Mouse (Mus musculus): ENCODE results near the gene Usp29. TPM values are rescaled to one million over a fixed set of nuclear protein-coding genes. Genes with fewer than 3 reads are reported as not detected.

The Usp29 gene
- polyA plus RNA-seq, 2 experiments, result 1.1 to 1.7 TPM

DNA sequence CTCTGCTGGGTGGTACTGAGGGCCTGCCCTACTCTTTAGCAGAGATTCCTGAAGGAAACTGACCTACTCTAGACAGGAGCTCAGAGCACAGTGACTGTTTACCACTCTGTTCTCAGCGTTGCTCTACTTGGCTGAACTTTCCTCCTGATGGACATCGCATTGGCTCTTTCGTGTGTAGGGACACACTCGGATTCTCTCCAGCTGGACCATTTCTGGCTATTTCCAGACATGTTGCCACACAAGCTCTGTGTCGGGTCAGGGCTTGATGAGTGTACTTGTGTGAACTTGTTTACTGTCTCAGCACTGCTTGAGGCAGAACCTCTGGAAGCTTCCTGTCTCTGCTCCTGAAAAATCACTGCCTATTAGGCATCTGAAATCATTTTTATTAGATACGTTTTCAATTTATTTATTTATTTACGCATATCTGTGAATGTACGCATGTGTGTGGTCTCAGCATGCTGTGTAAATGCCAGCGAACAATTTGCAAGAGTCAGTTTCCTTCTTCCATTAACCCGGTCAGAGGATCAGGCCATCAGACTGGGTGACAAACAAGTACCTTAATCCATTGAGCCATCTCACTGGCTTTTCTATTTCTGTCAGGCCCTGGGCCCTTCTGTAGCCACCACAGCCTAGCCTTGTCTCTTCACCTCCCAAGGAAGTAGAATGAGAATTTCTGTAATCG, 95.7 kb downstream of the Usp29 start:
- no peak overlapping the region for H3K27ac ChIP-seq
- DNase-seq (ENCODE audit: low read depth in 3 of 3, low spot score in 3 of 3), result no peak

GRCm38 (mm10) chr7:6829148-6829547, 98.8 kb downstream of the Usp29 start:
- no peak overlapping the region for H3K9ac ChIP-seq (replicated peaks)
- H3K9me3 ChIP-seq (ENCODE audit: control insufficient read depth, low read length), result no peaks in the 10 kb centered on the region
- no peak overlapping the region for H3K4me3 ChIP-seq (ENCODE audit: insufficient read depth in 1 of 2, low read depth in 2 of 2, low read length in 2 of 2)
- no peak overlapping the region for H3K27ac ChIP-seq
- DNase-seq (ENCODE audit: low read depth in 3 of 3, low spot score in 3 of 3) (no peak), ATAC-seq (ENCODE audit: insufficient read depth) (no peak)
- no peaks in the 10 kb centered on the region for H3K4me1 ChIP-seq (replicated peaks; ENCODE audit: control insufficient read depth in 2 of 2, insufficient read depth in 2 of 2, low read length in 1 of 2)
- no peaks in the 10 kb centered on the region for H3K27me3 ChIP-seq (ENCODE audit: control insufficient read depth, insufficient read depth, low read length)
- H3K4me2 ChIP-seq (ENCODE audit: low read depth), result no peak overlapping the region
- TF ChIP-seq EP300 (IDR thresholded peaks at IDR 0.05; ENCODE audit: low read depth), result no peak
- no peak for TF ChIP-seq CTCF (IDR thresholded peaks at IDR 0.05; ENCODE audit: low read depth)
- no peaks in the 10 kb centered on the region for H3K36me3 ChIP-seq (replicated peaks; ENCODE audit: control insufficient read depth, insufficient read depth, low read depth)
- WGBS (ENCODE audit: insufficient replicate concordance), result 22% methylated on average over 2 of the region's 2 CpGs

More for the DNA sequence above, 95.7 kb downstream of the Usp29 start:
- no peaks in the 10 kb centered on the region for H3K27me3 ChIP-seq (ENCODE audit: control insufficient read depth, insufficient read depth, low read length)
- WGBS (ENCODE audit: insufficient replicate concordance), result 69% methylated on average over 11 of the region's 11 CpGs
- H3K4me3 ChIP-seq (ENCODE audit: insufficient read depth in 1 of 2, low read depth in 2 of 2, low read length in 2 of 2), result no peak overlapping the region
- ATAC-seq (ENCODE audit: insufficient read depth), result no peak
- no peak overlapping the region for H3K4me2 ChIP-seq (ENCODE audit: low read depth)
- no peaks in the 10 kb centered on the region for H3K9me3 ChIP-seq (ENCODE audit: control insufficient read depth, low read length)
- no peaks in the 10 kb centered on the region for H3K36me3 ChIP-seq (replicated peaks; ENCODE audit: control insufficient read depth, insufficient read depth, low read depth)
- no peak overlapping the region for H3K9ac ChIP-seq (replicated peaks)
- 0 out of 4 replicates have a peak, but pooled peaks cover 0 to 1% of the 10 kb centered on the region in 2 experiments for H3K4me1 ChIP-seq (replicated peaks; ENCODE audit: control insufficient read depth in 2 of 2, insufficient read depth in 2 of 2, low read length in 1 of 2)
- TF ChIP-seq CTCF (IDR thresholded peaks at IDR 0.05; ENCODE audit: low read depth), result no peak
- no peak for TF ChIP-seq EP300 (IDR thresholded peaks at IDR 0.05; ENCODE audit: low read depth)

DNA sequence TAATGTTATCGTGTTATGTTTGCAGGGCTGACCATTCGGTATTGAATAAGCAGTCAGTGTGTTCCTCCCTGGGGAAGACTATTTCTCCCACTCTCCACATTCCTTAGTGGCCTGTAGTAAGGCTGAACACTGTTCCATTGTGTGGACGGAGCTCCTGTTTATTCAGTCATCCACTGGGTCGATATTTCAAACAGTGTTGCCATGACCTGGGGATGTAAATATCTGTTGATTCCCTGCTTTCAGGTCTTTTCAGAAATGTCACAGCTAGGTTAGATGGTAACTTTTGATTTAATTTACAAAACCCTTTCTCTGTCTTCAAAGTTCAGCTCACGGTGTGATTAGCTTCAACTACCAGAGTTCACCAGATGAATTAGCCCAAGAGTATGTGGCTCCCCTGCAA, 104.6 kb downstream of the Usp29 start:
- H3K4me1 ChIP-seq (replicated peaks; ENCODE audit: control insufficient read depth in 2 of 2, insufficient read depth in 2 of 2, low read length in 1 of 2), result peaks cover 0 to 8% of the 10 kb centered on the region in 2 experiments; a peak in 1 of 4 replicates
- no peak overlapping the region for H3K4me3 ChIP-seq (ENCODE audit: insufficient read depth in 1 of 2, low read depth in 2 of 2, low read length in 2 of 2)
- peak; percentile 26; the same call in 1 of the 2 replicates for ATAC-seq (ENCODE audit: insufficient read depth)
- H3K36me3 ChIP-seq (replicated peaks; ENCODE audit: control insufficient read depth, insufficient read depth, low read depth), result no peaks in the 10 kb centered on the region
- WGBS (ENCODE audit: insufficient replicate concordance), result 46% methylated on average over 5 of the region's 5 CpGs
- no peak overlapping the region for H3K4me2 ChIP-seq (ENCODE audit: low read depth)
- no peak overlapping the region for H3K27ac ChIP-seq
- no peak for DNase-seq (ENCODE audit: low read depth in 3 of 3, low spot score in 3 of 3)
- H3K9ac ChIP-seq (replicated peaks), result no peak overlapping the region
- TF ChIP-seq EP300 (IDR thresholded peaks at IDR 0.05; ENCODE audit: low read depth) (no peak), CTCF (IDR thresholded peaks at IDR 0.05; ENCODE audit: low read depth) (no peak)
- H3K27me3 ChIP-seq (ENCODE audit: control insufficient read depth, insufficient read depth, low read length), result no peaks in the 10 kb centered on the region
- H3K9me3 ChIP-seq (ENCODE audit: control insufficient read depth, low read length), result no peaks in the 10 kb centered on the region

DNA sequence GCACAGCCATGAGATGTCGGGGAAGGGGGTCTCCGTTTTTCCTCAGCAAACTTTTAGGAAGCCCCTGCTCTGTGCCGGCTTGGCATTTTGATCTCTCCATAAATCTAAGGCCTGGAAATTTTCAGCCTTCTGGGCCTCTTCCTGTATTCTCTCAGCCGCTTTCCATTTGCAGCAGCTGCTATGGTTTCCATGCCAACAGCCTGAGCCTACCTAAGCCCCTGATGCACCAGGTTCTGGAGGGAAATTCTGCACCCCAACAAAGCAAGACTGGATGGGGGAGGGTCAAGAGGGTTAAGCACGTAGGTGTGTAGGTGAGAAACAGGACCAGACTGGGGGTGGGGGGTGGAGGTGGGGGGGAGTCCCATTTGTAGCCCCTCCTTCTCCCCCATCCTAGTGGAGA, 105.0 kb downstream of the Usp29 start:
- Histone ChIP-seq H3K9ac (replicated peaks) (no peak overlapping the region), H3K36me3 (replicated peaks; ENCODE audit: control insufficient read depth, insufficient read depth, low read depth) (no peaks in the 10 kb centered on the region), H3K27me3 (ENCODE audit: control insufficient read depth, insufficient read depth, low read length) (no peaks in the 10 kb centered on the region), H3K4me2 (ENCODE audit: low read depth) (no peak overlapping the region), H3K9me3 (ENCODE audit: control insufficient read depth, low read length) (no peaks in the 10 kb centered on the region), H3K27ac (no peak overlapping the region), H3K4me3 (ENCODE audit: insufficient read depth in 1 of 2, low read depth in 2 of 2, low read length in 2 of 2) (no peak overlapping the region), H3K4me1 (replicated peaks; ENCODE audit: control insufficient read depth in 2 of 2, insufficient read depth in 2 of 2, low read length in 1 of 2) (peaks cover 0 to 8% of the 10 kb centered on the region in 2 experiments; a peak in 1 of 4 replicates)
- DNase-seq (ENCODE audit: low read depth in 3 of 3, low spot score in 3 of 3) (no peak), ATAC-seq (ENCODE audit: insufficient read depth) (no peak)
- WGBS (ENCODE audit: insufficient replicate concordance), result 18% methylated on average over 5 of the region's 5 CpGs
- TF ChIP-seq EP300 (IDR thresholded peaks at IDR 0.05; ENCODE audit: low read depth) (no peak), CTCF (IDR thresholded peaks at IDR 0.05; ENCODE audit: low read depth) (no peak)

- Histone ChIP-seq H3K27me3 (ENCODE audit: control insufficient read depth, insufficient read depth, low read length) (no peaks in the 10 kb centered on the region), H3K4me3 (ENCODE audit: insufficient read depth in 1 of 2, low read depth in 2 of 2, low read length in 2 of 2) (no peak overlapping the region), H3K27ac (no peak overlapping the region), H3K36me3 (replicated peaks; ENCODE audit: control insufficient read depth, insufficient read depth, low read depth) (no peaks in the 10 kb centered on the region), H3K9ac (replicated peaks) (no peak overlapping the region), H3K9me3 (ENCODE audit: control insufficient read depth, low read length) (no peaks in the 10 kb centered on the region), H3K4me1 (replicated peaks; ENCODE audit: control insufficient read depth in 2 of 2, insufficient read depth in 2 of 2, low read length in 1 of 2) (peaks cover 0 to 8% of the 10 kb centered on the region in 2 experiments; a peak in 1 of 4 replicates), H3K4me2 (ENCODE audit: low read depth) (no peak overlapping the region)
- no peak for ATAC-seq (ENCODE audit: insufficient read depth)
- 45% methylated on average over 3 of the region's 3 CpGs for WGBS (ENCODE audit: insufficient replicate concordance)
- TF ChIP-seq CTCF (IDR thresholded peaks at IDR 0.05; ENCODE audit: low read depth) (no peak), EP300 (IDR thresholded peaks at IDR 0.05; ENCODE audit: low read depth) (no peak)
- DNase-seq (ENCODE audit: low read depth in 3 of 3, low spot score in 3 of 3), result no peak
Measured at GRCm38 (mm10) chr7:6837297-6837925, 107.0 kb downstream of the Usp29 start.

All from liver, embryonic 14.5 days (tissue).